Mouse (Mus musculus) stomach, embryonic 16.5 days (tissue): ENCODE results near the gene Mcemp1. TPM values are rescaled to one million over a fixed set of nuclear protein-coding genes. Genes with fewer than 3 reads are reported as not detected.

Source experiments
- ATAC-seq: fragments of 200-750 bp; cut with Nextera tagmentation; 2 replicates; pipeline ENCODE4 v1.8.0; 2017; ENCODE audit warnings: moderate number of reproducible peaks, moderate TSS enrichment; ENCODE audit not compliant: insufficient read depth, low FRiP score
- H3K27ac ChIP-seq: fragments of 300-500 bp; sonication (generic); 2 replicates; pipeline ENCODE4 v1.5.1; 2014; ENCODE audit warnings: low read length
- H3K27me3 ChIP-seq: fragments of 300-500 bp; sonication (generic); 2 replicates; pipeline ENCODE4 v1.6.1; 2014; ENCODE audit warnings: low read length, control low read depth, mixed read lengths; ENCODE audit not compliant: control insufficient read depth, insufficient read depth
- H3K36me3 ChIP-seq: fragments of 300-500 bp; sonication (generic); 2 replicates; pipeline ENCODE4 v1.6.1; 2014; ENCODE audit warnings: low read length; ENCODE audit not compliant: control insufficient read depth, insufficient read depth
- H3K4me1 ChIP-seq: fragments of 300-500 bp; sonication (generic); 2 replicates; pipeline ENCODE4 v1.6.1; 2014; ENCODE audit warnings: low read length, control low read depth, mixed read lengths; ENCODE audit not compliant: control insufficient read depth, insufficient read depth
- H3K4me2 ChIP-seq: fragments of 300-500 bp; sonication (generic); 2 replicates; pipeline ENCODE4 v1.6.1; 2014; ENCODE audit warnings: low read depth, low read length, mixed read lengths
- H3K4me3 ChIP-seq: fragments of 300-500 bp; sonication (generic); replicated peaks from 2 replicates; pipeline ENCODE4 v1.5.1; 2014; ENCODE audit warnings: mild to moderate bottlenecking, low read length
- H3K9ac ChIP-seq: fragments of 300-500 bp; sonication (generic); 2 replicates; pipeline ENCODE4 v1.6.1; 2014; ENCODE audit warnings: low read length
- H3K9me3 ChIP-seq: fragments of 300-500 bp; sonication (generic); replicated peaks from 2 replicates; pipeline ENCODE4 v1.6.1; 2016; ENCODE audit warnings: low read length, control low read depth; ENCODE audit not compliant: control insufficient read depth
- WGBS: fragments of 180-500 bp; shearing (Covaris S2); extraction: QIAGEN DNeasy Blood & Tissue Kit; methylation state at CpG from one replicate; pipeline ENCODE4 v1.1.7; 2014; 5-methylcytosine and 5-hydroxymethylcytosine counted together
- polyA plus RNA-seq: library from polyadenylated mRNA; unstranded; fragments of >200 nt; fragmentation: Nextera tagmentation; extraction: Ambion mirVana; gene quantifications from 2 replicates; pipeline ENCODE4 v1.2.1, GENCODE M21; 2015

Gene Mcemp1
- polyA plus RNA-seq, 1 experiment from 2014 or later, result 2.7 TPM

DNA sequence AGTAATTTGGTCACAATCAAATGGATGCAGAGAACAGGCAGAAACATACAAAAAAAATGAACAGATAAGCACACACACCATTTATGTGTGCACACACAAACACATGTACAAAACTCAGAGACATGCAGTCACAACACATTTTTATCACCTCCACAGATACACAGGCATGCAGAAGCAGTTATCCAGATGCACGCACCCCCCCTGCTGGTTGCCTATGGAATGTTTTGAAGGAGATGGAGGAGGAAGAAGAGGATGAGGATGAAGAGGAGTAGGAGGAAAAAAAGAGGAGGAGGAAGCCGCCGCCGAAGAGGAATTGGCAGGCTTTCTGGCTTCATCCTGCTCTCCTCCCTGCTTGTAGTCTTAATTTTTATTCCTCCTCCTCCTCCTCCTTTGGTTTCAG lies 40.2 kb downstream of the Mcemp1 start:
- Histone ChIP-seq H3K9ac (no peak overlapping the region), H3K36me3 (no peaks in the 10 kb centered on the region), H3K9me3 (no peaks in the 10 kb centered on the region), H3K4me3 (no peak overlapping the region), H3K4me1 (no peaks in the 10 kb centered on the region), H3K27ac (no peak overlapping the region), H3K27me3 (no peaks in the 10 kb centered on the region), H3K4me2 (no peak overlapping the region)
- no peak for ATAC-seq
- 58% methylated on average over 4 of the region's 4 CpGs for WGBS

- Histone ChIP-seq H3K9me3 (no peaks in the 10 kb centered on the region), H3K4me3 (no peak overlapping the region), H3K27ac (no peak overlapping the region), H3K9ac (no peak overlapping the region), H3K4me2 (no peak overlapping the region), H3K4me1 (no peaks in the 10 kb centered on the region), H3K27me3 (no peaks in the 10 kb centered on the region), H3K36me3 (no peaks in the 10 kb centered on the region)
- 65% methylated on average over 7 of the region's 7 CpGs for WGBS
- no peak for ATAC-seq
These were observed 42.1 kb downstream of the Mcemp1 start for GRCm38 (mm10) chr8:3707611-3708010.

DNA sequence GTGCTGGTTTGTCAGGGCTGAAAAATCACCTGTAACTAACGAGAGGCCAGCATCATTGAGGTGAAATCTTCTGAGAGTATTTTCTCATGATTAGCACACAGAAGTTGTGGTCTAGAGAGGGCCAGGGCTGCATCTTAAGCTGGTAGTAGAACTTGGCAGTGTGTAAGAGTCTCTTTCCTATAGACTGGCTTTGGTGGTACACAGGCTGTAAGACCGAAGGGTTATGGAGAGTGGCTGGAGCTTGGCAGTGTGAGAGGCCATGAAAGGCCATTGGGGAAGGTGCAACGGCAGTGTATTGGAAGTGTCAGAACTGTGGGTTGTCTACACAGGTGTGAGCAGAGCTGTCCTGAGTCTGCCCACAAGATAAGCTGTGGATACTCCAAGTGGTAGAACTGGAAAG lies 44.8 kb downstream of the Mcemp1 start:
- no peaks in the 10 kb centered on the region for H3K4me1 ChIP-seq
- no peak overlapping the region for H3K4me3 ChIP-seq
- 77% methylated on average over 3 of the region's 3 CpGs for WGBS
- H3K4me2 ChIP-seq, result no peak overlapping the region
- H3K9me3 ChIP-seq, result no peaks in the 10 kb centered on the region
- H3K27me3 ChIP-seq, result no peaks in the 10 kb centered on the region
- no peak for ATAC-seq
- H3K27ac ChIP-seq, result no peak overlapping the region
- H3K36me3 ChIP-seq, result no peaks in the 10 kb centered on the region
- no peak overlapping the region for H3K9ac ChIP-seq

GRCm38 (mm10) chr8:3711646-3712045 lies 46.1 kb downstream of the Mcemp1 start:
- no peaks in the 10 kb centered on the region for H3K27me3 ChIP-seq
- H3K9ac ChIP-seq, result no peak overlapping the region
- no peaks in the 10 kb centered on the region for H3K36me3 ChIP-seq
- H3K4me3 ChIP-seq, result no peak overlapping the region
- 37% methylated on average over 2 of the region's 2 CpGs for WGBS
- H3K4me1 ChIP-seq, result no peaks in the 10 kb centered on the region
- no peak overlapping the region for H3K4me2 ChIP-seq
- H3K9me3 ChIP-seq, result no peaks in the 10 kb centered on the region
- ATAC-seq, result no peak
- H3K27ac ChIP-seq, result no peak overlapping the region

DNA sequence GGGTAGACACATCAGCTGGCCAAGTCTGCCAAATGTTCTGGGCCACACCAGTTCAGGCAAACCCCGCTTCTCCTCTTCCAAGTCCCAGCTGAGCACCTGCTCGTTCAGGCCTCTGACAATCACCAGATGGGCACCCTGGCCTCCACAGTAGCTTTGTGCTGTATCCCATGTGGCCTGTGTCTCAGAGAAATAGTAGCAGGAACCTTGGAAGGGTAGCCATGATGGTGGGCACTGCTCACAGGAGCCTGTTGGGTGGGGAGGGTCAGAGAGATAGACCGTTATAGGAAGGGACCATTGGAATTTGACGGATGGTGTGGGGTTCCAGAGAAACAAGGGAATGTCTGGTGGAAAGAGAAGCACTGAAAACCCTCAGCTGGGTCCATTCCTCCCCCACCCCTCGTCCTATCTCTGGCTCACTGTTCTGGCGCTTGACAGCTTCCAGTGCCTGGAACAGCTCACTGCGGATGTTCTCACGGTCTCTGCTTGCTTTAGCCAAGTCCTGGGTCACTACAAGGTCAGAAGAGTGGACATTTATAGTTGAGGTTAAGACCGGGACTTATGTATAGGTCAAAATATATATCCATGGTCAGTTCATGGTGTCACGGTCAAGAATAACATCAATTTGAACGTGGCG lies 51.9 kb downstream of the Mcemp1 start:
- H3K9ac ChIP-seq, result no peak overlapping the region
- no peak overlapping the region for H3K4me3 ChIP-seq
- no peaks in the 10 kb centered on the region for H3K27me3 ChIP-seq
- no peaks in the 10 kb centered on the region for H3K9me3 ChIP-seq
- H3K36me3 ChIP-seq, result no peaks in the 10 kb centered on the region
- H3K4me2 ChIP-seq, result no peak overlapping the region
- H3K4me1 ChIP-seq, result no peaks in the 10 kb centered on the region
- H3K27ac ChIP-seq, result no peak overlapping the region
- ATAC-seq, result 0 out of 2 replicates have a peak, but pooled peaks have one; percentile 33
- 72% methylated on average over 12 of the region's 12 CpGs for WGBS

DNA sequence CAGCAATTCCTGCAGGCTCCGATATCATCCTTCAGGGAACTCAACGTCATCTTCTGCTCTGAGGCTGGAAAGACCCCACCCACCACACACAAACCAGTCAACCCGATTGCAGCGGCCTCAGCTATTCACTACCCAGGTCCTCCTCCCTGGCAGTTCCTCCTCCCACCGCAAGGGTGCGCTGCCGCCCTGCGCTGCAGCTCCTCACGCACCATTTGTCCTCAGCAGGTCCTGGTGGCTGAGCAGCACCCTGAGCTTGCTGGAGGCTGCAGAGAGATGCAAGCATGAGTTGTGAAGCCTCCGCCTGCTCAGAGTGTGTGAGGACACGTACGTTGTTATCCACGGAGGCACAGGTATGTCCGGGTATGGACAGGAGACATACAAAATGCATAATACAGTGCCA lies 53.0 kb downstream of the Mcemp1 start:
- Histone ChIP-seq H3K9ac (no peak overlapping the region), H3K4me1 (no peaks in the 10 kb centered on the region), H3K9me3 (no peaks in the 10 kb centered on the region), H3K27ac (no peak overlapping the region), H3K4me2 (no peak overlapping the region), H3K36me3 (no peaks in the 10 kb centered on the region), H3K27me3 (no peaks in the 10 kb centered on the region), H3K4me3 (no peak overlapping the region)
- 17% methylated on average over 14 of the region's 14 CpGs for WGBS
- no peak for ATAC-seq

Other genes starting within 250 kb of the Mcemp1 start
- 10.8 and 12.1 TPM in 2 replicates for gene Pex11g, start 198.1 kb upstream of the Mcemp1 start, polyA plus RNA-seq
- gene Tex45, start 194.9 kb upstream of the Mcemp1 start, polyA plus RNA-seq, result not detected in 2 replicates
- 32.1 and 32.4 TPM in 2 replicates for gene Zfp358, start 172.6 kb upstream of the Mcemp1 start, polyA plus RNA-seq
- 42.4 and 51.4 TPM in 2 replicates for gene Mcoln1, start 165.3 kb upstream of the Mcemp1 start, polyA plus RNA-seq
- gene Pnpla6, start 150.4 kb upstream of the Mcemp1 start, polyA plus RNA-seq, result 36.0 and 37.6 TPM in 2 replicates
- 0.97 and 1.1 TPM in 2 replicates for gene C330021F23Rik, start 97.8 kb upstream of the Mcemp1 start, polyA plus RNA-seq
- gene Camsap3, start 78.5 kb upstream of the Mcemp1 start, polyA plus RNA-seq, result 11.5 and 13.2 TPM in 2 replicates
- 50.8 and 60.3 TPM in 2 replicates for gene Xab2, start 44.4 kb upstream of the Mcemp1 start, polyA plus RNA-seq
- gene Pet100, start 44.2 kb upstream of the Mcemp1 start, polyA plus RNA-seq, result 91.3 and 106 TPM in 2 replicates
- 0.19 TPM in 1 of 2 replicates, not detected in the other for gene Pcp2, start 40.2 kb upstream of the Mcemp1 start, polyA plus RNA-seq
- gene Stxbp2, start 34.8 kb upstream of the Mcemp1 start, polyA plus RNA-seq, result 121 and 144 TPM in 2 replicates
- gene Retn, start 10.0 kb upstream of the Mcemp1 start, polyA plus RNA-seq, result not detected in 2 replicates
- 9.2 and 9.5 TPM in 2 replicates for gene Fcor, start 6.6 kb downstream of the Mcemp1 start, polyA plus RNA-seq
- 38.0 and 38.5 TPM in 2 replicates for gene Trappc5, start 10.5 kb downstream of the Mcemp1 start, polyA plus RNA-seq
- gene Fcer2a, start 28.4 kb downstream of the Mcemp1 start, polyA plus RNA-seq, result 0.17 and 0.20 TPM in 2 replicates
- 0.19 and 0.45 TPM in 2 replicates for gene Clec4g, start 54.9 kb downstream of the Mcemp1 start, polyA plus RNA-seq
- gene Cd209a, start 83.2 kb downstream of the Mcemp1 start, polyA plus RNA-seq, result 0.25 and 0.41 TPM in 2 replicates
- not detected in 2 replicates for gene Cd209e, start 188.6 kb downstream of the Mcemp1 start, polyA plus RNA-seq
- not detected in 2 replicates for gene Cd209d, start 212.8 kb downstream of the Mcemp1 start, polyA plus RNA-seq